Mouse (Mus musculus) CH12.LX (cell line): ENCODE results near the gene Ddah1. TPM values are rescaled to one million over a fixed set of nuclear protein-coding genes. Genes with fewer than 3 reads are reported as not detected.

ENCODE experiments used
- DNase-seq: peaks from one replicate; pipeline ENCODE4 v3.0.0-alpha.2; 2013; ENCODE audit errors: extremely low read depth
- H3K27ac ChIP-seq: 2 replicates; pipeline ENCODE4 v1.5.1; 2012; ENCODE audit warnings: low read depth, mild to moderate bottlenecking, control low read depth, moderate library complexity; ENCODE audit not compliant: insufficient read depth
- H3K27me3 ChIP-seq: replicated peaks from 2 replicates; pipeline ENCODE3; 2012; ENCODE audit warnings: inconsistent platforms
- H3K36me3 ChIP-seq, 2 experiments: replicated peaks in 1 of 2; 2 replicates each; pipeline versions ENCODE3 to v1.6.1; 2012; ENCODE audit warnings: inconsistent platforms in 1 of 2, low read length in 1 of 2, mild to moderate bottlenecking in 1 of 2, mixed read lengths in 1 of 2, moderate library complexity in 1 of 2; ENCODE audit not compliant: control insufficient read depth in 1 of 2, insufficient read depth in 1 of 2
- H3K4me1 ChIP-seq, 2 experiments: 2 replicates each; pipeline ENCODE4 v1.6.1; 2012; ENCODE audit warnings: inconsistent platforms in 1 of 2, moderate library complexity in 1 of 2; ENCODE audit not compliant: insufficient read depth in 2 of 2, control insufficient read depth in 1 of 2
- H3K4me2 ChIP-seq: 2 replicates; pipeline ENCODE4 v1.6.1; 2012; ENCODE audit warnings: low read depth, mild to moderate bottlenecking, control low read depth; ENCODE audit not compliant: poor library complexity, insufficient read depth, severe bottlenecking
- H3K4me3 ChIP-seq, 3 experiments: fragments of 150-350 bp in 1 of 3; sonication (generic) in 1 of 3; replicated peaks in 1 of 3; 2 replicates each; pipeline versions ENCODE3 to v1.5.1; 2011 to 2012; ENCODE audit warnings: low read depth in 2 of 3, low read length in 2 of 3, mild to moderate bottlenecking in 2 of 3, moderate library complexity in 2 of 3, control low read depth in 1 of 3, improper control_type of control experiment in 1 of 3, inconsistent platforms in 1 of 3, mixed read lengths in 1 of 3; ENCODE audit not compliant: poor library complexity in 1 of 3
- H3K79me2 ChIP-seq: replicated peaks from 2 replicates; pipeline ENCODE4 v1.6.1; 2012; ENCODE audit warnings: mild to moderate bottlenecking, moderate library complexity; ENCODE audit not compliant: control insufficient read depth, poor library complexity, insufficient read depth, severe bottlenecking; ENCODE audit errors: extremely low read depth
- H3K9ac ChIP-seq: 2 replicates; pipeline ENCODE4 v1.6.1; 2012; ENCODE audit warnings: low read depth, mild to moderate bottlenecking, control low read depth, moderate library complexity; ENCODE audit not compliant: insufficient read depth
- H3K9me3 ChIP-seq: replicated peaks from 2 replicates; pipeline ENCODE3; 2012; ENCODE audit warnings: low read length, inconsistent platforms, mixed read lengths
- CHD1 ChIP-seq: IDR thresholded peaks from 2 replicates; pipeline ENCODE4 v1.6.1; 2012; ENCODE audit warnings: low read depth, low read length, improper control_type of control experiment, inconsistent platforms
- CHD2 ChIP-seq: IDR thresholded peaks from 2 replicates; pipeline ENCODE4 v1.6.1; 2011; ENCODE audit warnings: low read length, improper control_type of control experiment
- ELF1 ChIP-seq: IDR thresholded peaks from 2 replicates; pipeline ENCODE4 v1.6.1; 2014; ENCODE audit warnings: low read depth, mild to moderate bottlenecking, inconsistent platforms, low read length, improper control_type of control experiment
- IRF4 ChIP-seq: IDR thresholded peaks from 2 replicates; pipeline ENCODE4 v1.6.1; 2014; ENCODE audit warnings: low read depth, mild to moderate bottlenecking, inconsistent platforms, low read length, improper control_type of control experiment
- JUN ChIP-seq: IDR thresholded peaks from 2 replicates; pipeline ENCODE4 v1.6.1; 2011; ENCODE audit warnings: low read depth, mild to moderate bottlenecking, low read length, improper control_type of control experiment, moderate library complexity; ENCODE audit not compliant: insufficient read depth
- KAT2A ChIP-seq: IDR thresholded peaks from 2 replicates; pipeline ENCODE4 v1.6.1; 2012; ENCODE audit warnings: low read length, improper control_type of control experiment, inconsistent platforms; ENCODE audit not compliant: insufficient replicate concordance
- MAFK ChIP-seq: IDR thresholded peaks from 2 replicates; pipeline ENCODE4 v1.6.1; 2011; ENCODE audit warnings: low read length, improper control_type of control experiment; ENCODE audit not compliant: insufficient replicate concordance
- MEF2A ChIP-seq: IDR thresholded peaks from 2 replicates; pipeline ENCODE4 v1.6.1; 2014; ENCODE audit warnings: low read depth, mild to moderate bottlenecking, inconsistent platforms, low read length, improper control_type of control experiment, borderline replicate concordance
- MXI1 ChIP-seq: IDR thresholded peaks from 2 replicates; pipeline ENCODE4 v1.6.1; 2011; ENCODE audit warnings: mild to moderate bottlenecking, low read depth, low read length, improper control_type of control experiment
- NRF1 ChIP-seq: IDR thresholded peaks from 2 replicates; pipeline ENCODE4 v1.6.1; 2014; ENCODE audit warnings: low read depth, mild to moderate bottlenecking, inconsistent platforms, low read length, improper control_type of control experiment, moderate library complexity
- RAD21 ChIP-seq: IDR thresholded peaks from 2 replicates; pipeline ENCODE4 v1.6.1; 2011; ENCODE audit warnings: low read depth, mild to moderate bottlenecking, low read length, improper control_type of control experiment, moderate library complexity
- TBP ChIP-seq: conservative IDR thresholded peaks from 2 replicates; pipeline ENCODE4 v1.6.1; 2011; ENCODE audit warnings: low read depth, low read length, improper control_type of control experiment
- UBTF ChIP-seq: IDR thresholded peaks from 2 replicates; pipeline ENCODE4 v1.6.1; 2012; ENCODE audit warnings: low read depth, mild to moderate bottlenecking, inconsistent platforms, low read length, improper control_type of control experiment, moderate library complexity
- USF1 ChIP-seq: IDR thresholded peaks from 2 replicates; pipeline ENCODE4 v1.6.1; 2014; ENCODE audit warnings: low read depth, mild to moderate bottlenecking, inconsistent platforms, low read length, improper control_type of control experiment
- USF2 ChIP-seq: conservative IDR thresholded peaks from 2 replicates; pipeline ENCODE4 v1.6.1; 2011; ENCODE audit warnings: low read depth, low read length, improper control_type of control experiment
- ZMIZ1 ChIP-seq: IDR thresholded peaks from 2 replicates; pipeline ENCODE4 v1.6.1; 2012; ENCODE audit warnings: low read depth, mild to moderate bottlenecking, inconsistent platforms, low read length, improper control_type of control experiment
- ZNF384 ChIP-seq: IDR thresholded peaks from 2 replicates; pipeline ENCODE4 v1.6.1; 2012; ENCODE audit warnings: low read depth, low read length, improper control_type of control experiment, inconsistent platforms
- dilution Hi-C: fragments of 300-500 bp; cut with MboI; formaldehyde crosslinking; loops from 2 replicates; pipeline ENCODE4 v1.14.3; 2020; ENCODE audit warnings: low sequenced_read_pairs; ENCODE audit not compliant: extremely low pct_unique_long_range_greater_than_20kb, extremely low pct_ligation_motif_present
- in situ Hi-C: fragments of 300-500 bp; cut with MboI; formaldehyde crosslinking; loops from 3 replicates; pipeline ENCODE4 v1.14.3; 2019; ENCODE audit warnings: low sequenced_read_pairs, low pct_ligation_motif_present, low pct_unique_long_range_greater_than_20kb, mixed read lengths
- polyA plus RNA-seq: library from polyadenylated mRNA; unstranded; fragments of >175 nt; gene quantifications from 2 replicates; pipeline ENCODE4 v1.2.1, GENCODE M21; 2012; ENCODE audit warnings: low read depth; ENCODE audit not compliant: insufficient read length
- total RNA-seq, 2 experiments: library from RNA; depleted of rRNA; stranded (reverse); fragments of 300-350 nt in 1 of 2; fragments of >200 nt in 1 of 2; gene quantifications; 2 replicates each; pipeline ENCODE4 v1.2.3; 2012 to 2014

Ddah1 gene
- total and polyA plus RNA-seq, 3 experiments, result not detected

GRCm38 (mm10) chr3:145864713-145865233 lies 106.3 kb downstream of the Ddah1 start:
- Histone ChIP-seq H3K4me2 (no peak overlapping the region), H3K27ac (no peak overlapping the region), H3K9ac (no peak overlapping the region), H3K4me3 (no peak overlapping the region), H3K4me1 (no peaks in the 10 kb centered on the region), H3K79me2 (no peaks in the 10 kb centered on the region), H3K27me3 (no peaks in the 10 kb centered on the region), H3K36me3 (no peaks in the 10 kb centered on the region), H3K9me3 (peaks cover 2% of the 10 kb centered on the region)
- in situ Hi-C loops (no loop called here), dilution Hi-C loops (no loop called here)
- TF ChIP-seq JUN, result no peak
- no peak for TF ChIP-seq KAT2A
- TF ChIP-seq RAD21, result no peak
- TF ChIP-seq ZNF384, result no peak
- TF ChIP-seq CHD1, result no peak
- no peak for TF ChIP-seq IRF4
- TF ChIP-seq MEF2A, result no peak
- no peak for TF ChIP-seq ZMIZ1
- no peak for TF ChIP-seq MAFK
- no peak for TF ChIP-seq NRF1
- TF ChIP-seq ELF1, result no peak
- no peak for DNase-seq

GRCm38 (mm10) chr3:145872680-145873079 lies 114.2 kb downstream of the Ddah1 start:
- Histone ChIP-seq H3K27me3 (no peaks in the 10 kb centered on the region), H3K4me1 (peaks cover 0 to 7% of the 10 kb centered on the region in 2 experiments; a peak in 2 of 4 replicates), H3K79me2 (no peaks in the 10 kb centered on the region), H3K9ac (no peak overlapping the region), H3K4me2 (no peak overlapping the region), H3K27ac (no peak overlapping the region), H3K9me3 (no peaks in the 10 kb centered on the region), H3K36me3 (no peaks in the 10 kb centered on the region), H3K4me3 (no peak overlapping the region)
- TF ChIP-seq NRF1 (no peak), MXI1 (no peak), ZMIZ1 (no peak), CHD2 (no peak), USF2 (no peak), TBP (no peak), MAFK (no peak), CHD1 (no peak), UBTF (no peak), MEF2A (no peak), USF1 (no peak)
- dilution Hi-C loops, result no loop called here
- in situ Hi-C loops, result no loop called here
- DNase-seq, result no peak
